Mouse (Mus musculus): Measurements from ENCODE around the gene Lrat.

DNA sequence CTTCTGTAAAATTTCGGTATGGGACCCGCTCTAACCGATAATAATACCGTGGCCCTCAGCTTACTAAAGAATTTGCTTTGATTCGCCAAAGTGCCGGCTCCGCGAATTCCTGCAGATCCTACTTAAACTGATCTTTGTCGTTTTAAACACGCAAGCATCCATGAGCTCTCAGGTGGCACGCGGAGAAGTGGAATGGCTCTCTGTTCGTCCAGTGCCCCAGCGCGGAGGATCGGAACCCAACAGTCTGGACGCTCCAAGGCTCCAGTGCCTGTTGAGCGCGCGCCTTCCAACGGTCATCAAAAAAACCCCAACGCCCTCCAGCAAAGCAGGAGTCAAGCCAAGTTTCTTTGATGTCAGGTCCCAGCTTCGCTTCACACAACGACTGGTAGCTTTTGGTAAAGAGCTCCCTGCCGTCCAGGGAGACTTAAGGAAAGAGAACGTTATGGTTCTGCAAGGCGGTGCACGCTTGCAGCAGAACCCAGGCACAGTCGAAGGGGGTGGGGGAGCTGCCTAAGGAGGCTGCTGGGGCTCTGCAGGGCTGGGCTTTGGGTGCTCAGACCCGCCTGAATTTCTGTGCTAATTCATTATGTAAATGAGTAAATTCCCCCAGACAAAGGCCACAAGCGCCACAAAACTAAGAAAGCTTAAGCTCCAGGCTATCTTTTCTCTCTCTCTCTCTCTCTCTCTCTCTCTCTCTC lies 587 bp upstream of the Lrat start:
- no peak for TF ChIP-seq CTCF (IDR thresholded peaks at IDR 0.05; ENCODE audit: borderline replicate concordance, control insufficient read depth, extremely low read depth, insufficient read depth, low read length, poor library complexity)
- TF ChIP-seq POLR2A (IDR thresholded peaks at IDR 0.05; ENCODE audit: control insufficient read depth, extremely low read depth, insufficient read depth, low read length, poor library complexity) = no peak
